Mouse (Mus musculus): Measurements from ENCODE around the gene Il23a. TPM values are rescaled to one million over a fixed set of nuclear protein-coding genes. Genes with fewer than 3 reads are reported as not detected.

Il23a gene
- polyA plus RNA-seq, 1 experiment: 0.08 TPM

DNA sequence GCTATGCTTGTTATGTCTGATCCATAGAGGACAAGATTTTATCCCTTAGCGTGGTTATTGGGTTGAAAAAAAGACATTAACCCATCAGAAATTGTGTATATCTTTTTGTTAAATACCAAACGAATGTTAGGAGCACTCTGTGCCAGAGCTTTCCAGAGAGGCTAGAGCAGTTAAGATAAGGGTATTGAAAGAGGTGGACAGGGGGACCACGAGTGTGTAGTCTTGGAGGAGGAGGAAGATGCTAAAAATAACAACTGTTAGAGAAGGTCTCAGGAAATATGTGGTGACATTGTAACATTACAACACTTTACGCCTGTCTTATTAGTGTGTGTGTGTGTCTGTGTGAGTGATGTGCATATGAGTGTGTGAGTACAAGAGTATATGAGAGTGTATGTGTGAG, 12.3 kb upstream of the Il23a start:
- no peak overlapping the region for H3K4me3 ChIP-seq (replicated peaks; ENCODE audit: extremely low read depth, low read depth, low read length)
- TF ChIP-seq POLR2A (IDR thresholded peaks at IDR 0.05; ENCODE audit: borderline replicate concordance, extremely low read depth, low read depth, low read length) (no peak), CTCF (IDR thresholded peaks at IDR 0.05; ENCODE audit: insufficient read depth, low read length) (no peak)
- H3K4me1 ChIP-seq (ENCODE audit: control insufficient read depth, insufficient read depth, low read length): no peaks in the 10 kb centered on the region
- no peak for DNase-seq
- 62% methylated on average over 4 of the region's 4 CpGs for WGBS

DNA sequence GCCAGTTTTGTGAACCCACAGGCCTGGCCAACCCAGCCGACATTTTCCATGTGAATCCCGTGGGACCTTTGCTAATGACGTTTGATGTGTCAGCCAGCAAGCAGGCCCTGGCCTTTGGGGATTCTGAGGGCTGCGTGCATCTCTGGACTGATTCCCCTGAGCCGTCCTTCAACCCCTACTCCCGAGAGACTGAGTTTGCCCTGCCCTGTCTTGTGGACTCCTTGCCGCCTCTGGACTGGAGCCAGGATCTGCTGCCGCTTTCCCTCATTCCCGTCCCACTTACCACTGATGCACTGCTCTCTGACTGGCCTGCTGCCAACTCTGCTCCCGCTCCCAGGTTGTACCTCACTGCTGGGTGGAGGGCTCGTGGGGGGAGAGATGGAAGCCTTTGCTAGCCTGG, 11.6 kb upstream of the Il23a start:
- WGBS: 55% methylated on average over 11 of the region's 11 CpGs
- Histone ChIP-seq H3K4me1 (ENCODE audit: control insufficient read depth, insufficient read depth, low read length) (no peaks in the 10 kb centered on the region), H3K4me3 (replicated peaks; ENCODE audit: extremely low read depth, low read depth, low read length) (no peak overlapping the region)
- TF ChIP-seq CTCF (IDR thresholded peaks at IDR 0.05; ENCODE audit: insufficient read depth, low read length): no peak
- no peak for TF ChIP-seq POLR2A (IDR thresholded peaks at IDR 0.05; ENCODE audit: borderline replicate concordance, extremely low read depth, low read depth, low read length)
- DNase-seq: no peak

GRCm38 (mm10) chr10:128309654-128310053, 11.1 kb upstream of the Il23a start:
- WGBS: 93% methylated on average over 7 of the region's 7 CpGs
- TF ChIP-seq POLR2A (IDR thresholded peaks at IDR 0.05; ENCODE audit: borderline replicate concordance, extremely low read depth, low read depth, low read length) (no peak), CTCF (IDR thresholded peaks at IDR 0.05; ENCODE audit: insufficient read depth, low read length) (no peak)
- no peak overlapping the region for H3K4me3 ChIP-seq (replicated peaks; ENCODE audit: extremely low read depth, low read depth, low read length)

DNA sequence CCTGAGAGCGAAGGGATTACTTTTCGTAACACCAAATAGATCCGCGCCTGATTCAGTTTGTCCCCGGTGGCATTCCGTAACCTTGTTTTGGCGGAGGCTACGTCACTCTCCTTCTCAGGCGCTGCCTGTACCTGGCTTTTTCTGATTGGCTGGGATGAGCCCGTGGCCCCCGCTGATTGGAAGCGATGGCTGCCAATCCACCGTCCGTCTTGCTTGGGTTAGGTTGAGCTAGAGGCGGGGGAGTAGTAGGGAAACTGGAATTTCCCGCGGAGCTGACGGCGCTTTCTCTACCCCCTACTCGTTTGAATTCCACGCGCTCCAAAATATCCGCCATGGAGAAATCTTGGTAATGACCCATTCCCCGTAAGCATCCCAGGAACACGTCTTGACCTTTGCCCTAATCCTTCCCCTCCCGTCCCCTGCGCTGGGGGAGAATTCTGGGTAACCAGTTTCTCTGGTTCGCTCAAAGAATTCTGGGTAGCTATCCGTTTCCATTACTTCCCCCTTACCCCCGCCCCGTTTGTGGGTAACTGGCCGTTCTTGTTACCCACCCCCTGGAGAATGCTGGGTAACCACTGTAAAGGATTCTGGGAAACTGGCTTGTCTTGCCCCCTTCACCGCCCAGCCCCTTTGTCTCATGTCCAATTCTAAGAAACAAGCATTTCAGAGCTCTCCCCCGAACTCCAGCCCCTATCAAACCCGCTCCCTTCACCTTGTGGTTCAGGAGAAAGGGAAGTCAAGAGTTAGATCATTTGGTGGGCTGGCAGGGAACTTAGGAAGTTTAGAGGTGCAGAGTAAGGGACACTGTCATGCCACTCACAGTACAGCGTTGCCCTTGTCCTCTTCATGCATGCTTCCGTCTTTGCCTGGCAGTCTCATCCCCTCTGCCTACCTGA, 4.8 kb upstream of the Il23a start, which contains the start of gene Pan2:
TSS of gene Pan2 (plus strand) at position 210 of the 896 bp plus-strand sequence.
- under 1% methylated on average over 37 of the region's 37 CpGs for WGBS
- TF ChIP-seq POLR2A (IDR thresholded peaks at IDR 0.05; ENCODE audit: borderline replicate concordance, extremely low read depth, low read depth, low read length) (peak; percentile 74; the same call in 1 of the 2 replicates), CTCF (IDR thresholded peaks at IDR 0.05; ENCODE audit: insufficient read depth, low read length) (no peak)
- DNase-seq: peak; percentile 100

More at GRCm38 (mm10) chr10:128309654-128310053, 11.1 kb upstream of the Il23a start:
- DNase-seq: no peak
- H3K4me1 ChIP-seq (ENCODE audit: control insufficient read depth, insufficient read depth, low read length): no peaks in the 10 kb centered on the region

GRCm38 (mm10) chr10:128302785-128303125, 4.2 kb upstream of the Il23a start:
- DNase-seq: no peak
- H3K4me3 ChIP-seq (replicated peaks; ENCODE audit: extremely low read depth, low read depth, low read length): peak overlapping the region; percentile 73
- under 1% methylated on average over 9 of the region's 9 CpGs for WGBS
- no peak for TF ChIP-seq CTCF (IDR thresholded peaks at IDR 0.05; ENCODE audit: insufficient read depth, low read length)
- no peak for TF ChIP-seq POLR2A (IDR thresholded peaks at IDR 0.05; ENCODE audit: borderline replicate concordance, extremely low read depth, low read depth, low read length)
- peaks cover 7% of the 10 kb centered on the region for H3K4me1 ChIP-seq (ENCODE audit: control insufficient read depth, insufficient read depth, low read length)

More for the DNA sequence above, 4.8 kb upstream of the Il23a start, which contains the start of gene Pan2:
- H3K4me1 ChIP-seq (ENCODE audit: control insufficient read depth, insufficient read depth, low read length): peaks cover 6% of the 10 kb centered on the region
- peak within 1 kb of the TSS; percentile 79 for H3K4me3 ChIP-seq (replicated peaks; ENCODE audit: extremely low read depth, low read depth, low read length)

- no peak for DNase-seq
- TF ChIP-seq CTCF (IDR thresholded peaks at IDR 0.05; ENCODE audit: insufficient read depth, low read length): no peak
- TF ChIP-seq POLR2A (IDR thresholded peaks at IDR 0.05; ENCODE audit: borderline replicate concordance, extremely low read depth, low read depth, low read length): no peak
- WGBS: 29% methylated on average over 3 of the region's 3 CpGs
- Histone ChIP-seq H3K4me1 (ENCODE audit: control insufficient read depth, insufficient read depth, low read length) (peaks cover 8% of the 10 kb centered on the region), H3K4me3 (replicated peaks; ENCODE audit: extremely low read depth, low read depth, low read length) (peak overlapping the region; percentile 73)
Measured at GRCm38 (mm10) chr10:128302357-128302756, 3.8 kb upstream of the Il23a start.

- no peak overlapping the region for H3K4me3 ChIP-seq (replicated peaks; ENCODE audit: extremely low read depth, low read depth, low read length)
- no peak for DNase-seq
- WGBS: 34% methylated on average over 6 of the region's 6 CpGs
Measured at GRCm38 (mm10) chr10:128298243-128298642, 309 bp downstream of the Il23a start.

DNA sequence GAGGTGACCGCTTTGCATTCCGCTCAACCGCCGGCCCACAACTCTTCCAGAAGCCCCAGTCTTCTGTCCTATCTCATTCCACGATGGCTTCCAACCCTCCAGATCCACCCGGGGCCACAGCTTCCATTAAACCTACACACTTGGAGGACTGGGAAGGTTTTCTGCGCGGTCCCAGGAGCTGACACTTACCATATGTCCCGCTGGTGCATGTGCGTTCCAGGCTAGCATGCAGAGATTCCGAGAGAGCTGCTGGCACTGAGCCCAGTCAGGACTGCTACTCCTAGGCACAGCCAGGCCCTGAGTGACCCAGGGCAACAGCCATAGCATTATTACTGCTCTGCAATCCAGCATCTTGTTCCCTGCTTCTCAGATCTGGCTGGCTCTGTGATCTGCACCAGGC, 930 bp downstream of the Il23a start:
- whole genome bisulfite sequencing: 64% methylated on average over 11 of the region's 11 CpGs
- DNase-seq: no peak

More at GRCm38 (mm10) chr10:128298243-128298642, 309 bp downstream of the Il23a start:
- 0 out of 2 replicates have a peak, but pooled peaks cover 2% of the 10 kb centered on the region for H3K4me1 ChIP-seq (ENCODE audit: control insufficient read depth, insufficient read depth, low read length)
- no peak for TF ChIP-seq CTCF (IDR thresholded peaks at IDR 0.05; ENCODE audit: insufficient read depth, low read length)
- no peak for TF ChIP-seq POLR2A (IDR thresholded peaks at IDR 0.05; ENCODE audit: borderline replicate concordance, extremely low read depth, low read depth, low read length)

GRCm38 (mm10) chr10:128297221-128297620, 1.3 kb downstream of the Il23a start:
- 48% methylated on average over 4 of the region's 4 CpGs for WGBS
- no peak for DNase-seq
- Histone ChIP-seq H3K4me1 (ENCODE audit: control insufficient read depth, insufficient read depth, low read length) (0 out of 2 replicates have a peak, but pooled peaks cover 2% of the 10 kb centered on the region), H3K4me3 (replicated peaks; ENCODE audit: extremely low read depth, low read depth, low read length) (no peak overlapping the region)
- TF ChIP-seq POLR2A (IDR thresholded peaks at IDR 0.05; ENCODE audit: borderline replicate concordance, extremely low read depth, low read depth, low read length) (no peak), CTCF (IDR thresholded peaks at IDR 0.05; ENCODE audit: insufficient read depth, low read length) (no peak)

More for the DNA sequence above, 930 bp downstream of the Il23a start:
- Histone ChIP-seq H3K4me1 (ENCODE audit: control insufficient read depth, insufficient read depth, low read length) (0 out of 2 replicates have a peak, but pooled peaks cover 2% of the 10 kb centered on the region), H3K4me3 (replicated peaks; ENCODE audit: extremely low read depth, low read depth, low read length) (no peak overlapping the region)
- TF ChIP-seq POLR2A (IDR thresholded peaks at IDR 0.05; ENCODE audit: borderline replicate concordance, extremely low read depth, low read depth, low read length) (no peak), CTCF (IDR thresholded peaks at IDR 0.05; ENCODE audit: insufficient read depth, low read length) (no peak)

All from lung, adult 2 months (tissue).